Mouse (Mus musculus) right cerebral cortex, adult 18-20 months (tissue): ENCODE measurements around the gene Rgs16.
A peak's percentile ranks its signal among the peaks of the same experiment; 100 is the strongest.

Source experiments
- DNase-seq: peaks from one replicate; pipeline ENCODE4 v3.0.0; 2022; ENCODE audit warnings: mixed read lengths

Rgs16 gene

GRCm38 (mm10) chr1:153740145-153740544, at the start of gene Rgs16:
Rgs16 (plus strand) TSS chr1:153740349.
- peak; percentile 61 for DNase-seq

GRCm38 (mm10) chr1:153692526-153692925, 47.6 kb upstream of the Rgs16 start:
- no peak for DNase-seq

- no peak for DNase-seq
Observed at GRCm38 (mm10) chr1:153694372-153695120, 45.6 kb upstream of the Rgs16 start.

DNA sequence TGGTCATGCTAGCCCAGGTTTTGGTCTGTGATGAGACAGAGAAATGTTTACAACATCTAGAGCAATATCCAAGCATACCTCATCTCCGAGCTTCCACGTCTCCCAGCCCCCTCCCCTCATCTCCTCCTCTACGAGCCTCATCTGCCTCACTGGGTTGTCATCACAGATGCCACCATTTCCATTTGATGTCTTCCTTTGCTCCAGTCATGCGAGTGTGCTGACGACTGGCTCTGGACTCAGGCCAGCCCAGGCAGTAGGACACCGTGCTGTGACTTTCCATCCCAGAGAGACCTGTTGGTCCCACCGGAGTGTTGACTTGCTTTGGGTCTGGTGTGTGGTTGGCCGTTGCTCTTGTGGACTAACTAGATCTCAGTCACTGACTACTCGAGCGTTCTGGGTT, 44.8 kb upstream of the Rgs16 start:
- no peak for DNase-seq

DNA sequence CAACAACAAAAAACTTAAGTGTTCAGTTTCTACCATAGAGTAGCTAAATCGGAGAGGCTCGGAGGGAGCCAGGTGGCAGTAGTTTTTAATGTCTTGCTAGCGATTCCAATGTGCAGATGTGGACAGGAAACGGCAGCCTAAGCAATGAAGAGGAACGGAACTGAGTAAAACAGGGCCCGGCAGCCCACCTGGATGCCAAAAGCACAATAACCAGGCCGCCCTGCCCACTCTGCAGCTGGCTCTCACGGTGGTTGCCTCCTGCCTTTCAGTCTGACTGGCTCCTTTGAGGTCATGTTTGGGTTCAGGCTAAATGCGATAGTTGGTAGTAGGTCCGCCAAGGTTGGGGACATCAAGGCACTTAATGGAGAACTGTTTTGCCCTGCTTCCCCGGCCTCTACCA, 44.1 kb upstream of the Rgs16 start:
- DNase-seq, result no peak

DNA sequence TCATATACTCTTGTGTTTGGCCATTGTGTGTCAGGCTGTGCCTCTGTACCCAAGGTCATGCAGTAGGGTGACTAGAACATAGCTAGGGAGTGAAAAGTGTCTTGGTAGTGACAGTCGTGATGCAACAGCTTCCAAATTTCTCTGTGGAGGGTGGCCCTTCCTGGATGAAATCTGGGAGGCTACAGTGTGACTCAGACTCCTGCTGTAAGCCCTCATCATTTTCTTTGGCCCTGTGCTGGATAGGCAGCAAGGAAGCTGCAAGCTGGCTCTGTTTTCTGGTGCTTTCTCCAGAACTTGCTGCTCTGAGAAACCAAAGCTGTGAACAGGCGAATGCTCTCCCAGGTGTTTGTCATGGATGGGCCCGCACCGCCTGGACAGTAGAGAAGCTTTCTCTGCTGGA, 43.6 kb upstream of the Rgs16 start:
- no peak for DNase-seq

- no peak for DNase-seq
Observed at GRCm38 (mm10) chr1:153697581-153698251, 42.4 kb upstream of the Rgs16 start.

- DNase-seq, result no peak
Observed at GRCm38 (mm10) chr1:153698311-153699084, 41.7 kb upstream of the Rgs16 start.

GRCm38 (mm10) chr1:153700448-153701063, 39.6 kb upstream of the Rgs16 start:
- no peak for DNase-seq

GRCm38 (mm10) chr1:153701461-153701860, 38.7 kb upstream of the Rgs16 start:
- no peak for DNase-seq

- no peak for DNase-seq
Observed at GRCm38 (mm10) chr1:153702166-153702852, 37.8 kb upstream of the Rgs16 start.

GRCm38 (mm10) chr1:153702853-153703410, 37.2 kb upstream of the Rgs16 start:
- no peak for DNase-seq

- no peak for DNase-seq
Observed at GRCm38 (mm10) chr1:153703445-153703991, 36.6 kb upstream of the Rgs16 start.

GRCm38 (mm10) chr1:153704174-153704573, 36.0 kb upstream of the Rgs16 start:
- no peak for DNase-seq

DNA sequence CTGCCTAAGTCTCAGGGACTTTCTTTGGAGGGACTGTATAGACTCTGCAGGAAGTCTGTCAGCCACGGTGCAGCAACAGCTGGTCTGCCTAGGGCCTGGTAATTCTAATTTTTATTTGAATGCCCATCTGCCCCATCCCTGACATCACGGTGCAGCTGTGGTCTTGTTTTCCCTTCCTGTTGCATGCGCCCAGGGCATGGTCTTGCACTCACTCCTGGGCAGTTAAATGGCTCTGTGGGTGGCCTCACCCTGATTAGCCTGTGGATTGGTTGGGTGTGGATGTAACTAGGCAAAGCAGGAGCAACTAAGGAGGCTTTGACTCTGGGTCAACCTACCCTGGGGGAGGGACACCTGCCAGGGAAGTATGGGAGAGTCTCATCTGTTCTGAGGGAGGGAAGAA, 35.2 kb upstream of the Rgs16 start:
- DNase-seq, result no peak

DNA sequence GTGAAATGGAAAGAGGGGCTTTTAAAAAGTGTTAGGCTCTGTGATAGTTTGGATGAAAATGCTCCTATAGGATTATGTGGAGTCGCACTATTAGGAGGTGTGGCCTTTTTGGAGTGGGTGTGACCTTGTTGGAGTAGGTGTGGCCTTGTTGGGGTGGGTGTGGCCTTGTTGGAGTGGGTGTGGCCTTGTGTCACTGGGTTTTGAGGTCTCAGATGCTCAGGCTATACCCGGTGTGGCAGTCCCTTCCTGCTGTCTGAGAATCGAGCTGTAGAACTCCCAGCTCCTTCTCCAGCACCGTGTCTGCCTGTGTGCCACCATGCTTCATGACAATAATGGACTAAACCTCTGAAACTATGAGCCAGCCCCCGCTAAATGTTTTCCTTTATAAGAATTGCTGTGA, 31.5 kb upstream of the Rgs16 start:
- DNase-seq, result no peak

DNA sequence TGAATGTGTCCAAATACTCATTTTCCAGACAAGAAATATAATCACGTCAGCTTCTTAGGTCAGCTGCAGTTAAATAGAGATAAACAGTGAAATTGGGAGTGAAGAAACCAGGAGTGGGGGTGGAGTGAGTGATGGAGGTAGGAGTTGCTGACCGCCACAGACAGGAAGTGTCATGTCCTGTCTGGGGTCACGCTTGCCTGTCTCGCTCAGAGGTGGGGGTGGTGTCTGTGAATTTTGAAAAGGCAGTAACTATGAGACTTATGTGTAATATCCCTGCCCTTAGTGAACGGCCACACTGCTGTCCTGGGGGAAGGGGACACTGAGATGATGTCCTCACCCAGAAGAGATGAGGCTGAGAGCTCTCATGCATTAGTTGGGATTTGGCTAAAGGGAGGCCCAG, 30.7 kb upstream of the Rgs16 start:
- no peak for DNase-seq

DNA sequence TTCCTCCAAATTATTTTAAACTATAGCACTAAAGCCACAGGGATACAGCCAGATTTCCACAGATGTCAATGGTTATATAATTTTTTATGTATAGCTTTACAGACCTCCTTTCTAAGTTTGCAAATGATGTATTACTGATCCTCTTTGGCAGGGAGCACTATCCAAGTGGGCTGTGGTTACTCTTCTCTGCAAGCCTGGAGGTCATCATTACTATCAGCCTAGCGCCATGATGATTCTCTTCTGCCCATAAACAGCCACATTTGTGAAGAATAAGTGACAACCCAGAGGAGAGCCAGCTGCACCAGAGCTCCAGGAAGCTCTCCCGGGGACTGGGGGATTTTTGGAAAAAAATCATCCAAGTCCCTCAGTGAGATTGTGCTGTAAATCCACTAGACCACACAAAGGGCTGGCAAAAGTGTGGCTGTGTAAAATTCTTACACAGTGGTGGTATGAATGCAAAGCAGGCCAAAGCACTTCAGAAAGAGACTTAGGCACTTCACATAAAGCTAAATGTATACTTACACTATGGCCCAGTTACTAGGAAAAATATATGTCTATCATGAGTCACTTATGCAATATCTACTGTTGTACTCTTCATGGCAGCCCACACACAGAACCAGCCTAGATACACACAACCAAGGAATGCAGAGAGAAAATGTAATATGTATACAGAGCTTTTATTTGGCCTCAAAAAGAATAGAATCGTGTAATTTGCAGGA, 28.4 kb upstream of the Rgs16 start:
- DNase-seq, result no peak

- DNase-seq, result no peak
Observed at GRCm38 (mm10) chr1:153712633-153713032, 27.5 kb upstream of the Rgs16 start.

DNA sequence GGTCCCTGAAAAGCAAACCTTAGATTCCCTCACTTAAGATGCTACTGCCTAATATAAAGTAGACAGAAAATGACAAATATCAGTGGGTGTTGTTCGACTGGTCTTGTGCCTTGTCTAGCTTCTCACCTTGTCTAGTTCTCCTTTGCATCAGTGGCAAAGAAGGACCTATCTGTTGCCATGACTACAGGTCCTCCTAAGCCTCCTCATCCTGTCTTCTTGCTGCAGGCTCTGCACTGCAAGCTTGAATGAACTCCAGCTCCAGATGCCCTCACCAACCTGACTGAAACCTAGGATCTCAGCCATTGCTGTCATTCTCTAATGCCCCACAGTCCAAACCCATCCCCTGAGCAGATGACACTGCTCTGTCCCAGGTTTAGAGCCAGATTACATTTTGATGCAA, 22.2 kb upstream of the Rgs16 start:
- DNase-seq, result no peak

DNA sequence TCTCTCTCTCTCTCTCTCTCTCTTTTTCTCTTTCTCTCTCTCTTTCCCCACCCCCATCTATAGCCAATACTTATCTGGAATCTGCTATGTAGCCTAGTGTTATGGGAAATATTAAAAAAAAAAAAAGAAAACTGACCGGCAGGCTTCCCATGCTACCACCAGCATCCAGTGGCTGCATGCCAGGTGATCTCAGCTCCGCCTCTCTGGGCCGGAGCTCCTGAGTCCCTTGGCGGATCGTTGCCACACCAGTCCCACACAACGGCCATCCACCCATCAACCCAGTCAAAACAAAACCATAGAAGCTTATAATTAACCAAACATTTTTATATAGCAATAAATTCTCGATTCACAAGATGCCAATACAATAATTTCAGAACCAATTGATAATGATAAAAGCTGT, 19.2 kb upstream of the Rgs16 start:
- no peak for DNase-seq
